ENCODE assay signal across 18 mouse cellular contexts in the genomic region with DNA sequence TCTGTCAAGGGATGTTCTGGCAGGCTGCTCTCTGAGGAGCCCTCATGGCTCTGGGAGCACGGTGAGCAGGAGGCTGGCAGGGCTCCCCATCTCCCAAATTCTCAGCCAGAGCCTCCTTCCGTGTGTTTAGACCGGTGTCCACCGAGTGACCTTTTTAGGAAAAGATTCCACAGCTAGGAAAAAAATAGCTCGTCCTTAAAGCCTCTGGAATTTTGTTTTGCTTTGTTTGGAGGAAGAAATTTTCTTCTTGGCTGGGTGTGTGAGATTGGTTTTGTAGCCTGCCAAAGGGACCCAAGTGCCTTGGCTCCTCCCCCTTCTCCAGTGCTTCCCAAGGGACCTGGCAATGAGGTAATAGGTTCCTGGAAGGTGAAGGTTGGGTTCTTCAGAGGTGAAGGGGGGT.
DNase-seq lines count a peak whose midpoint lies in the region; ATAC-seq and TF ChIP-seq lines count a peak whose summit lies in the region.
"Had no signal": no experiment of that assay in that cellular context is flagged by ENCODE, and none has a peak within 500 bp of the region (broad histone marks: within the 10 kb centered on the region; RNA-seq: fewer than 3 reads in every experiment).

No protein-coding gene starts in this region.

- no peak overlapping the region for H3K9ac ChIP-seq in intestine, embryonic 14.5 days (ENCODE audit: low read length)
- H3K9ac ChIP-seq in stomach, postnatal 0 days (ENCODE audit: low read length), result no peak overlapping the region
- H3K9ac ChIP-seq: embryonic facial prominence, embryonic 13.5 days; forebrain, embryonic 12.5 days; liver, embryonic 13.5 days had no signal

- whole genome bisulfite sequencing in heart, embryonic 10.5 days, result 49% methylated on average over 5 of the region's 5 CpGs
- 47% methylated on average over 5 of the region's 5 CpGs for WGBS in intestine, embryonic 14.5 days
- WGBS in stomach, postnatal 0 days, result 25% methylated on average over 5 of the region's 5 CpGs

- no peak for ATAC-seq in intestine, embryonic 14.5 days (replicated peaks; ENCODE audit: low FRiP score, low TSS enrichment, low read depth)
- peak; percentile 57; the same call in 1 of the 2 replicates for ATAC-seq in stomach, postnatal 0 days (ENCODE audit: low FRiP score, low TSS enrichment)
- ATAC-seq: CD4-positive, CD25-positive, alpha-beta regulatory T cell, adult 4 months; hindbrain, embryonic 16.5 days had no signal

- H3K27ac ChIP-seq in heart, embryonic 10.5 days, result no peak overlapping the region
- H3K27ac ChIP-seq in intestine, embryonic 14.5 days (ENCODE audit: low read depth), result peak overlapping the region; percentile 51; the same call in 1 of the 2 replicates
- peak overlapping the region; percentile 65 for H3K27ac ChIP-seq in stomach, postnatal 0 days (replicated peaks)
- H3K27ac ChIP-seq: embryonic facial prominence, embryonic 13.5 days; forebrain, embryonic 12.5 days; limb, embryonic 10.5 days; liver, embryonic 13.5 days had no signal

- intact Hi-C loops in heart, postnatal 10 days (cut with DNase I), result loop anchor here (5.0 kb wide), 1 partner anchor 72 kb away; no protein-coding TSS in a partner anchor

- no peak for TF ChIP-seq CTCF in stomach, postnatal 0 days (IDR thresholded peaks at IDR 0.05; ENCODE audit: low read depth)

- H3K4me2 ChIP-seq in intestine, embryonic 14.5 days (ENCODE audit: low read length), result no peak overlapping the region
- H3K4me2 ChIP-seq in stomach, postnatal 0 days (replicated peaks; ENCODE audit: low read depth), result no peak overlapping the region
- H3K4me2 ChIP-seq: embryonic facial prominence, embryonic 13.5 days; forebrain, embryonic 12.5 days; liver, embryonic 13.5 days had no signal

- no peaks in the 10 kb centered on the region for H3K36me3 ChIP-seq in heart, embryonic 10.5 days
- H3K36me3 ChIP-seq in intestine, embryonic 14.5 days (ENCODE audit: control insufficient read depth, insufficient read depth, low read length), result no peaks in the 10 kb centered on the region
- H3K36me3 ChIP-seq in stomach, postnatal 0 days (ENCODE audit: control insufficient read depth, insufficient read depth, low read length), result no peaks in the 10 kb centered on the region
- H3K36me3 ChIP-seq: embryonic facial prominence, embryonic 13.5 days; forebrain, embryonic 12.5 days; limb, embryonic 10.5 days; liver, embryonic 13.5 days had no signal

- 0 out of 2 replicates have a peak, but pooled peaks cover 16% of the 10 kb centered on the region for H3K27me3 ChIP-seq in heart, embryonic 10.5 days (ENCODE audit: insufficient read depth, poor library complexity, severe bottlenecking)
- H3K27me3 ChIP-seq in intestine, embryonic 14.5 days (replicated peaks; ENCODE audit: control insufficient read depth, insufficient read depth, low read length), result no peaks in the 10 kb centered on the region
- H3K27me3 ChIP-seq in stomach, postnatal 0 days (ENCODE audit: control insufficient read depth, insufficient read depth, low read length), result no peaks in the 10 kb centered on the region
- H3K27me3 ChIP-seq: liver, embryonic 13.5 days had no signal

- DNase-seq in heart, postnatal 10 days, result peak; percentile 15 to 23
- no peak for DNase-seq in heart, embryonic 10.5 days (ENCODE audit: low spot score)
- peak; percentile 46 for DNase-seq in lung, postnatal 10 days
- no peak for DNase-seq in lung, postnatal 36 days
- no peak for DNase-seq in intestine, embryonic 14.5 days (ENCODE audit: low spot score)
- no peak for DNase-seq in stomach, postnatal 0 days (ENCODE audit: low spot score)
- DNase-seq in layer of hippocampus, adult 18-20 months (ENCODE audit: low spot score in 2 of 2), result no peak
- DNase-seq: cerebellum, adult 11-12 months; kidney, postnatal 25 days; layer of hippocampus, postnatal 36 days; liver, embryonic 13.5 days; midbrain, embryonic 14.5 days; thymus, adult 2 months had no signal

- H3K4me3 ChIP-seq in heart, embryonic 10.5 days, result no peak overlapping the region
- no peak overlapping the region for H3K4me3 ChIP-seq in intestine, embryonic 14.5 days (ENCODE audit: low read depth, low read length)
- H3K4me3 ChIP-seq in stomach, postnatal 0 days (ENCODE audit: low read depth, low read length), result no peak overlapping the region
- H3K4me3 ChIP-seq: embryonic facial prominence, embryonic 13.5 days; forebrain, embryonic 12.5 days; limb, embryonic 10.5 days; liver, embryonic 13.5 days had no signal

- H3K9me3 ChIP-seq in heart, embryonic 10.5 days, result no peaks in the 10 kb centered on the region
- H3K9me3 ChIP-seq in intestine, embryonic 14.5 days (ENCODE audit: control insufficient read depth, low read length), result no peaks in the 10 kb centered on the region
- no peaks in the 10 kb centered on the region for H3K9me3 ChIP-seq in stomach, postnatal 0 days (ENCODE audit: control insufficient read depth, low read length)
- H3K9me3 ChIP-seq: embryonic facial prominence, embryonic 13.5 days; forebrain, embryonic 12.5 days; limb, embryonic 10.5 days; liver, embryonic 13.5 days had no signal

- TF ChIP-seq EP300 in stomach, postnatal 0 days (optimal IDR thresholded peaks at IDR 0.05), result peak; percentile 53

- H3K4me1 ChIP-seq in heart, embryonic 10.5 days, result 0 out of 2 replicates have a peak, but pooled peaks cover 2% of the 10 kb centered on the region
- H3K4me1 ChIP-seq in intestine, embryonic 14.5 days (replicated peaks; ENCODE audit: control insufficient read depth, insufficient read depth, low read length), result no peaks in the 10 kb centered on the region
- no peaks in the 10 kb centered on the region for H3K4me1 ChIP-seq in stomach, postnatal 0 days (replicated peaks; ENCODE audit: control insufficient read depth, insufficient read depth)
- H3K4me1 ChIP-seq: embryonic facial prominence, embryonic 13.5 days; forebrain, embryonic 12.5 days; liver, embryonic 13.5 days had no signal

Comparison
In these comparisons a context has a peak if more than half of its experiments do, and no peak if none do; other contexts are left out.
1. DNase-seq: peak in heart, postnatal 10 days (2 of 2) and lung, postnatal 10 days (single experiment); none in heart, embryonic 10.5 days (single experiment), lung, postnatal 36 days (single experiment), intestine, embryonic 14.5 days (single experiment), stomach, postnatal 0 days (single experiment) and layer of hippocampus, adult 18-20 months (0 of 2).